Mouse (Mus musculus): ENCODE data around the gene Blvra.

DNA sequence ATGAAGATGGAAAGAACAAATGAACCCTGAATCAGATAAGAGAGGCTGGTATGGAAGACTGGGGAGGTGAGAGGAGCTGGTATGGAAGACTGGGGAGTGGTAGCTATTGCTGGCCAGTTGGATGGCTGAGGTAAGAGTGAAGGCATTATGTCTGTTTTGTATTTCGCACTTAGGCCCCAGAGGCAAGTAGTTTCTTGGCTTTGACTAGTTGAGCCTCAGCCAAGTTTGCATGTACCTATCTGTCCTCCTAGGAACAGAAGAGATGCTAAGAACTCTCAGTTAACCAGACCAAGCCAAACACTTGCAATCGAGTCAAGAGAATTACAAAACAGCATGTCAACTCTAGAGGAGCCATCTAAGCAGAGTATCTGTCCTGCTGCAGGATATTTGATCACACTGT lies 3.7 kb downstream of the Blvra start:
- no peak for TF ChIP-seq POLR2A (IDR thresholded peaks at IDR 0.05; ENCODE audit: insufficient read length, low read depth)
- TF ChIP-seq MAX (IDR thresholded peaks at IDR 0.05; ENCODE audit: low read depth), result no peak

Measured in myocyte (in vitro differentiated cells).